Mouse (Mus musculus) limb, embryonic 14.5 days (tissue): Measurements from ENCODE around the gene Ndufb4. TPM values are rescaled to one million over a fixed set of nuclear protein-coding genes. Genes with fewer than 3 reads are reported as not detected.

ENCODE experiments used
- ATAC-seq: fragments of 200-750 bp; cut with Nextera tagmentation; 2 replicates; pipeline ENCODE4 v1.8.0; 2017; ENCODE audit warnings: low read depth, moderate number of reproducible peaks, moderate TSS enrichment; ENCODE audit not compliant: low FRiP score
- DNase-seq: peaks from one replicate; pipeline ENCODE4 v3.0.0-alpha.2; 2015; ENCODE audit warnings: low spot score
- H3K27ac ChIP-seq: fragments of 300-500 bp; sonication (generic); replicated peaks from 2 replicates; pipeline ENCODE4 v1.5.1; 2014; ENCODE audit warnings: low read depth, mild to moderate bottlenecking, low read length, moderate library complexity, mixed read lengths
- H3K27me3 ChIP-seq: fragments of 300-500 bp; sonication (generic); 2 replicates; pipeline ENCODE4 v1.6.1; 2014; ENCODE audit warnings: low read length, mixed read lengths; ENCODE audit not compliant: control insufficient read depth, insufficient read depth
- H3K36me3 ChIP-seq: fragments of 300-500 bp; sonication (generic); 2 replicates; pipeline ENCODE4 v1.6.1; 2014; ENCODE audit warnings: mild to moderate bottlenecking, low read length, moderate library complexity, mixed read lengths; ENCODE audit not compliant: control insufficient read depth, insufficient read depth
- H3K4me1 ChIP-seq: fragments of 300-500 bp; sonication (generic); 2 replicates; pipeline ENCODE4 v1.6.1; 2014; ENCODE audit warnings: antibody characterized with exemption, low read length, mixed read lengths; ENCODE audit not compliant: control insufficient read depth, insufficient read depth
- H3K4me2 ChIP-seq: fragments of 300-500 bp; sonication (generic); replicated peaks from 2 replicates; pipeline ENCODE4 v1.6.1; 2014; ENCODE audit warnings: low read depth, mild to moderate bottlenecking, low read length, moderate library complexity; ENCODE audit not compliant: severe bottlenecking
- H3K4me3 ChIP-seq: fragments of 300-500 bp; sonication (generic); replicated peaks from 2 replicates; pipeline ENCODE4 v1.5.1; 2014; ENCODE audit warnings: low read length
- H3K9ac ChIP-seq: fragments of 300-500 bp; sonication (generic); 2 replicates; pipeline ENCODE4 v1.6.1; 2014; ENCODE audit warnings: mild to moderate bottlenecking, low read depth, low read length, moderate library complexity; ENCODE audit not compliant: severe bottlenecking
- H3K9me3 ChIP-seq: fragments of 300-500 bp; sonication (generic); 2 replicates; pipeline ENCODE4 v1.6.1; 2016; ENCODE audit warnings: low read length; ENCODE audit not compliant: control insufficient read depth
- POLR2A ChIP-seq: fragments of 200-500 bp; IDR thresholded peaks from 2 replicates; pipeline ENCODE4 v1.8.0; 2012; ENCODE audit warnings: inconsistent platforms, mild to moderate bottlenecking, moderate library complexity, borderline replicate concordance; ENCODE audit not compliant: insufficient read depth, insufficient read length; ENCODE audit errors: extremely low read depth
- WGBS: fragments of 180-500 bp; shearing (Covaris S2); extraction: QIAGEN DNeasy Blood & Tissue Kit; methylation state at CpG from one replicate; pipeline ENCODE4 v1.1.7; 2014; 5-methylcytosine and 5-hydroxymethylcytosine counted together
- polyA plus RNA-seq, 2 experiments: library from polyadenylated mRNA; depleted of rRNA in 1 of 2; stranded (reverse) in 1 of 2; unstranded in 1 of 2; fragments of >200 nt; fragmentation: Nextera tagmentation in 1 of 2; extraction: Ambion mirVana in 1 of 2; gene quantifications; 2 replicates each; pipeline versions ENCODE4 v1.2.1 to v1.2.3; 2012 to 2014

Gene Ndufb4
- polyA plus RNA-seq, 2 experiments: 54.9 to 56.3 TPM

- H3K4me1 ChIP-seq: peaks cover 16% of the 10 kb centered on the region
- 57% methylated on average over 7 of the region's 7 CpGs for WGBS
- H3K27ac ChIP-seq: no peak overlapping the region
- no peak for TF ChIP-seq POLR2A
- ATAC-seq (no peak), DNase-seq (no peak)
- no peaks in the 10 kb centered on the region for H3K9me3 ChIP-seq
- H3K36me3 ChIP-seq: no peaks in the 10 kb centered on the region
- no peak overlapping the region for H3K9ac ChIP-seq
- no peak overlapping the region for H3K4me3 ChIP-seq
- no peaks in the 10 kb centered on the region for H3K27me3 ChIP-seq
- no peak overlapping the region for H3K4me2 ChIP-seq
Observed at GRCm38 (mm10) chr16:37611072-37611471, 43.2 kb downstream of the Ndufb4 start.

- Histone ChIP-seq H3K4me2 (no peak overlapping the region), H3K4me3 (no peak overlapping the region), H3K36me3 (no peaks in the 10 kb centered on the region), H3K9ac (no peak overlapping the region), H3K9me3 (no peaks in the 10 kb centered on the region), H3K27ac (no peak overlapping the region), H3K4me1 (peaks cover 10% of the 10 kb centered on the region), H3K27me3 (no peaks in the 10 kb centered on the region)
- WGBS: 69% methylated on average over 8 of the region's 8 CpGs
- ATAC-seq: no peak
- no peak for TF ChIP-seq POLR2A
- no peak for DNase-seq
Observed at GRCm38 (mm10) chr16:37610333-37610732, 43.9 kb downstream of the Ndufb4 start.

- WGBS: 88% methylated on average over 6 of the region's 6 CpGs
- H3K9me3 ChIP-seq: no peaks in the 10 kb centered on the region
- H3K4me1 ChIP-seq: no peaks in the 10 kb centered on the region
- ATAC-seq: no peak
- H3K9ac ChIP-seq: no peak overlapping the region
- no peak for TF ChIP-seq POLR2A
- no peak for DNase-seq
- no peak overlapping the region for H3K4me3 ChIP-seq
- no peaks in the 10 kb centered on the region for H3K27me3 ChIP-seq
- H3K27ac ChIP-seq: no peak overlapping the region
- no peaks in the 10 kb centered on the region for H3K36me3 ChIP-seq
- no peak overlapping the region for H3K4me2 ChIP-seq
Observed at GRCm38 (mm10) chr16:37604243-37604642, 50.0 kb downstream of the Ndufb4 start.

- H3K9ac ChIP-seq: no peak overlapping the region
- no peak overlapping the region for H3K4me2 ChIP-seq
- WGBS: 88% methylated on average over 1 of the region's 1 CpGs
- H3K27ac ChIP-seq: no peak overlapping the region
- ATAC-seq: no peak
- H3K27me3 ChIP-seq: no peaks in the 10 kb centered on the region
- DNase-seq: no peak
- no peak overlapping the region for H3K4me3 ChIP-seq
- no peaks in the 10 kb centered on the region for H3K4me1 ChIP-seq
- no peaks in the 10 kb centered on the region for H3K36me3 ChIP-seq
- H3K9me3 ChIP-seq: no peaks in the 10 kb centered on the region
- no peak for TF ChIP-seq POLR2A
Observed at GRCm38 (mm10) chr16:37603431-37603830, 50.8 kb downstream of the Ndufb4 start.

GRCm38 (mm10) chr16:37599326-37599725 is 54.9 kb downstream of the Ndufb4 start:
- no peaks in the 10 kb centered on the region for H3K9me3 ChIP-seq
- H3K27me3 ChIP-seq: no peaks in the 10 kb centered on the region
- TF ChIP-seq POLR2A: no peak
- no peaks in the 10 kb centered on the region for H3K36me3 ChIP-seq
- 68% methylated on average over 3 of the region's 3 CpGs for WGBS
- H3K9ac ChIP-seq: no peak overlapping the region
- no peak overlapping the region for H3K4me3 ChIP-seq
- DNase-seq (no peak), ATAC-seq (no peak)
- H3K27ac ChIP-seq: no peak overlapping the region
- no peaks in the 10 kb centered on the region for H3K4me1 ChIP-seq
- H3K4me2 ChIP-seq: no peak overlapping the region

GRCm38 (mm10) chr16:37598463-37598862 is 55.8 kb downstream of the Ndufb4 start:
- no peak for ATAC-seq
- no peak overlapping the region for H3K4me3 ChIP-seq

More at GRCm38 (mm10) chr16:37598463-37598862, 55.8 kb downstream of the Ndufb4 start:
- Histone ChIP-seq H3K27me3 (no peaks in the 10 kb centered on the region), H3K36me3 (no peaks in the 10 kb centered on the region), H3K9ac (no peak overlapping the region), H3K27ac (no peak overlapping the region), H3K4me1 (no peaks in the 10 kb centered on the region), H3K9me3 (no peaks in the 10 kb centered on the region), H3K4me2 (no peak overlapping the region)
- no peak for DNase-seq
- 37% methylated on average over 7 of the region's 7 CpGs for WGBS
- no peak for TF ChIP-seq POLR2A
